Mouse (Mus musculus) brain, embryonic 14.5 days (tissue): ENCODE measurements around the gene Susd3. TPM values are rescaled to one million over a fixed set of nuclear protein-coding genes. Genes with fewer than 3 reads are reported as not detected.
A peak's percentile ranks its signal among the peaks of the same experiment; 100 is the strongest.

Experiments used
- DNase-seq: peaks from one replicate; pipeline ENCODE4 v3.0.0-alpha.2; 2011; ENCODE audit warnings: low read depth
- CTCF ChIP-seq: fragments of 200-500 bp; IDR thresholded peaks from 2 replicates; pipeline ENCODE4 v1.5.1; 2012; ENCODE audit warnings: inconsistent platforms, mild to moderate bottlenecking, moderate library complexity, borderline replicate concordance; ENCODE audit not compliant: insufficient read depth, insufficient read length; ENCODE audit errors: extremely low read depth
- POLR2A ChIP-seq: fragments of 200-500 bp; IDR thresholded peaks from 2 replicates; pipeline ENCODE4 v1.6.1; 2012; ENCODE audit warnings: mild to moderate bottlenecking, inconsistent platforms, borderline replicate concordance; ENCODE audit not compliant: poor library complexity, insufficient read depth, insufficient read length, severe bottlenecking; ENCODE audit errors: extremely low read depth
- polyA plus RNA-seq: library from polyadenylated mRNA; depleted of rRNA; stranded (reverse); fragments of >200 nt; gene quantifications from 2 replicates; pipeline ENCODE4 v1.2.3, GENCODE M21; 2012

The Susd3 gene
- polyA plus RNA-seq, 1 experiment = 0.44 TPM

DNA sequence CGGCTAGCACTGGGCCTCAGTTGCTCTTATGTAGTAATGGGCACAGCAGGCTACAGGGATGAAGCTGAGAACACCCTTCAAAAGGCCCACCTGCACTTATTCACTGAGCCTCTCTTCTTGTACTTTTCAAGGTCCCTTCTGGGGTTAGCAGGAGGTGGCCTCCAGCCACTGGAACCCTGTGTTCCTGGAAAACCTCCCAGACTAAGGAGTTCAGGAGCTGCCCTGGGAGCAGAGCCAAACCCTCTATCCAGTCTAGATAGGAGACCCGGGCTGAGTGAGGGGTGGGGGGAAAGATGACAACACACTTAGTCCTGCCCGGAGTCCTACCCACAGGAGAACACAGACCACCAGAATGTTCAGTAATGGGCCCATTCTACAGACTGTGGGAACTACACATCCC lies 2.5 kb downstream of the Susd3 start:
- no peak for DNase-seq
- TF ChIP-seq CTCF (no peak), POLR2A (no peak)

DNA sequence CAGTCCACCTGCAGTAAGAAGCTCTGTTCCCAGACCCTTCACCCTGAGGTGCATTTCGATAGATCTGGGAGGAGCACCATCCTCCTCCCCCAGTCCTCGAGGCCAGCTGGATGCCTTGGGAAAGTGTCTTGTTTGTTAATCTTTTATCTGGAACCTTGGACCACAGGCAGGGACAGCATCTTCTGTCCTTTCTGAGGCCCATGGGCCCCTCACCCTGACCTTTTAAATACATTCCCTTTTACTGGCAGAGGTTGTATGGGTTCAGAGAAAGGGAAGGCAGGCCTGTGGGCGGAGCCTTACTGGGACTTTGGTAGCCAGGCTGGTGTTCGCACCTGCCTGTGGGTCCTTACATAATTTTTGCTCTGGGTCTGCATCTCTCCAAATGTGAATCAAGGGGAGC lies 3.3 kb downstream of the Susd3 start:
- DNase-seq = no peak
- no peak for TF ChIP-seq CTCF
- TF ChIP-seq POLR2A = no peak

DNA sequence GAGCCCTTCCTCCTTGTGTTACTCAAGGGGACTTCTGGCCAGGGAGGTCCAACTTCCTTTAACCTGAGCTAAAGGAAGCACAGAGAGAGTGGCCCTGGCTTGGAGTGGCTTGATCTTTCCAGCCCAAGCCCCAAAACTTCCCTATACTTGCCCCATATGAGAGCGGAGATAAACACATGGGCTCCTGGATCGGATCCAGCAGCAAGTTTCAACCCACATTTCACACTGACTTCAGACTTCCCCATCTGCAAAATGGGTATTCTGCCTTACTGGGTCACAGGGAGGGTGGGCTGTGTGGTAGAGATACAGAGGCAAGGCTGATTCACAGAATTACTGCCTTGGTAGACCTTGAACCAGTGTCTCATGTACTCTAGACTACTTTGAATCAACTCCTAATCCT lies 5.0 kb downstream of the Susd3 start:
- TF ChIP-seq POLR2A = no peak
- no peak for TF ChIP-seq CTCF
- DNase-seq = no peak

DNA sequence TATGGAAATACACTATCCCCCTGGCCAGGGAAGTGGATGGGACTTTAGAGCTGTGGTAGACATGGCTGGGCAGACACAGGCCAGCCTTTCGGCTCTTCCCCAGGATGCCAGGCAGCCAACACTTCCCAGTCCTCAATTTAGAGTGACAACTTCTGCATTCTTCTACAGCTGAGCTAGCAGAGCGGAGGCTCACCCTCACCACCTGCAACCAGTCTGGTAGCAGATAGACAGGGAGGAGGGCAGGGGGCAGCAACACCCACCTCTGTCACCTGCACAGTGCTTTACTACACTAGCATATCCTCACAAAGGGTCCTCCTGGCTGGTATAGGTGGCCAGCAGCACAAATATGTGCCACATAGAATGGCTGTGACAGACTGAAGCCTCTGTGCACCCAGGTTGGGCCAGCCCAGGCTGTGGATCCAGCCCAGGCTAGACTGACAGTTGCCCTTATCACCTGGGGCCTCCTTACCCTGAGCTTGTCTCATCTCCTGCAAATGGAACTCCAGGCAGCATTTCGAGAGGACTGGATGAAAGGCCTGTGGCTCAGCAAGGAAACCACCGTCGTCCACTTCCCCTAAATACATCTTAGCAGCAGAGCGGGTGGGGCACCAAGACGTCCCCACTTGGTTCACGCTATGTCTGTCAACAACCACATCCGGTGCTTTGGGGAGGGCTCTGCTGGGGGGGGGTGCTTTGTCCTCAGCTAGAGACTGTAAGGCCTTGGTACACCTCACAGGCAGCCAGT lies 6.0 kb downstream of the Susd3 start:
- TF ChIP-seq POLR2A = no peak
- TF ChIP-seq CTCF = no peak
- DNase-seq = no peak

DNA sequence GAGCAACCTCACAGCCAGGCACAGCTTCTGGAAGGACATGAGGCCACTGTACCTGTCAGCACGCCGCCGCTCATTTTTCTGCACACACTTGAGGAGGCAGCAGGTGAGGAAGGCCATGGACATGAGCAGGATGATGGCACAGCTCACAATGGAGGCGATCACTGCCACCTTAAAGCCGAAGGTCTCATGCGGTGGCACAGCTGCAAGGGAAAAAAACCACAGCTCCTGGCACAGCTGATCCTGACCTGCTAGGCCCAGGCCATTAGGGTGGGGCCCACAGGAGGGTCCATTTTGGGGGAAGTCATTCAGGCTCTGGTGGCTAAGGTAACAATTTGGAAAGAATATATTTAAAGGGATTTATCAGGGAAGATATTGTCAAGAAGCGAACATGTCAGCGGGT lies 9.8 kb downstream of the Susd3 start:
- TF ChIP-seq POLR2A = no peak
- no peak for TF ChIP-seq CTCF
- DNase-seq = no peak

DNA sequence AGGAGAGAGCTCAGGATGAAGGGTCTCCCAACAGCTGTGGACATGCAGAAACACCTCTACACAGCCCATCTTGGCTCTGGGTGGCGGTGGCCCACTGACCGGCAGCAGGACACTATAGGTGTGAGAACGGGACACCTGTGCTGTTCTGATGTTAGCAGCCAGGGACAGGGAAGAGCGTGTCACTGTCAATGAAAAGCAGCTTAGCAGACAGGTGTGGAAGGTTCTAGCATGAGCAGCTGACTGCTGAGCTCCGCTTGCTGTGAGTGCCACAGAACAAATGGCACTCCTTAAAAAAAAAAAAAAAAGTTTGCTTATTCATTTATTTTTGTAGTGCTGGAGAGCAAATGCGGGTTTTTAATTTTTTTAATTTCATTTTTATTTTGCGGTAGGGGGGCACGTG lies 10.9 kb downstream of the Susd3 start:
- DNase-seq = no peak
- no peak for TF ChIP-seq POLR2A

DNA sequence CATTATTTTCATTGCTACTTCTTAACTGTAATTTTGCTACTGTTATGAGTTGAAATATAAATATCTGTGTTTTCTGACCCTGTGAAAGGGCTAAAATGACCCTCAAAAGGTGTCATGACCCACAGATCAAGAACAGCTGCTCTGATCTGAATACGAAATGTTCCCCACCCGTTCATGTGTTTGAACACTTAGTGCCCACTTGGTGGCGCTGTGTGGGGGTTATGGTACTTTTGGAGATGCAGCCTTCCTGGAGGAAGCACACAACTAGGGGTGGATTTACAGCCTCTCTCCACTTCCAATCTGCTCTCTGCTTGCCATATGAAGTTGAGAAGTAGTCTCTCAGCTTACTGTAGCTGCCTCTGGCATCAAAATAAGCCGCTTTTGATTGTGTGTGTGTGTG lies 13.8 kb downstream of the Susd3 start:
- no peak for TF ChIP-seq CTCF
- TF ChIP-seq POLR2A = no peak
- DNase-seq = no peak

DNA sequence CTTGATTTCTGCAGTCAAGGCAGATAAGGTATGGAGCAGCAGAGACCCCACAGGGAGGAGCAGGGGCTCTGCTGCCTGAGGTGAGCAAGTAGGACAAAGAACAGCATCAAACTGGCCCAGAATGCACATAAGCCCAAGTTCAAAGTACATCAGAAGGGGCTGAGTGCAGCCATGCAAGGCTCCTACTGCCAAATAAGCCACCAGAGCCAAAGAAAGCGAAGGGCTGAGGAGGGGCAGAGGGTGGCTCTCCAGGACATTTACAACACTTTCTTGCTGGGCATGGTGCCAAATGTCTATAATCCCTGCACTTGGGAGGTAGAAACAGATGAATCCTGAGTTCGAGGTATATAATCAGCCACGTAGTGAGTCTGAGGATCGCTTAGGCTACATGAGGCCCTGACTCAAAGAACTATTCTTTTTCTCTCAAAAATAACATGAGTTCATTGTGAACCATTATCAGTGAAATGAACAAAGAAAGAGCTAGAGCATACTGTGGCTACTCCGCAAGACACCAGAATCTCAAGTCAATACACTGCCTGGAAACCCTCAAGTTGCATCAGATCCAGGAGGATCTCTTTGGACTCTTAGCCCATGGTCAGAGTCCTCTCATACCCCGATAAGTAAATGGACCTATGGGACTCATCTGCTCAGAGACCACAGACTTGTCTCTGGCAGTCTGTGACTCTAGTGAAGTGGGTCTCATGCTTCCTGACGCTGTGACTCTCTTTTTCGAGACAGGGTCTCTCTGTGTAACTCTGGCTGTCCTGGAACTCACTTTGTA lies 14.5 kb downstream of the Susd3 start:
- no peak for TF ChIP-seq POLR2A
- no peak for TF ChIP-seq CTCF
- DNase-seq = peak; percentile 22

DNA sequence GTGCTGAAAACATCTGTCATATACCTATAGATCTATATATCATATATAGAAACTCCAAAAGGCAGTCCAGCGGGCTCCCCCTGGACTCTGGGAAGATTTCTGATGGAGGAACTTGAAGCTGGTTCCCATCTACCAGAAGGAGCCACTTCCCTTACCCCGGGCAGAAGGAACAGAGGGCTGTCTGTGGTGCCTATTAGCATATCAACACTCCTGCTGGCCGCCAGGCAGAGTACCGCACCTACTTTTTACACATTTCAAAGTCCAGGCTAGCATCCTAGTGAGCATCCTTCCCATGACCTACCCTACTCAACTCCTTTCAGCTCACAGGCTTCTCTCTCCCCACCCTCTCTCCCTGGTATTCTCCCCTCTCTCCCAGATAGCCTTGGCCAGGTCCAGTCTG lies 22.9 kb downstream of the Susd3 start:
- no peak for DNase-seq
- TF ChIP-seq POLR2A (no peak), CTCF (no peak)

DNA sequence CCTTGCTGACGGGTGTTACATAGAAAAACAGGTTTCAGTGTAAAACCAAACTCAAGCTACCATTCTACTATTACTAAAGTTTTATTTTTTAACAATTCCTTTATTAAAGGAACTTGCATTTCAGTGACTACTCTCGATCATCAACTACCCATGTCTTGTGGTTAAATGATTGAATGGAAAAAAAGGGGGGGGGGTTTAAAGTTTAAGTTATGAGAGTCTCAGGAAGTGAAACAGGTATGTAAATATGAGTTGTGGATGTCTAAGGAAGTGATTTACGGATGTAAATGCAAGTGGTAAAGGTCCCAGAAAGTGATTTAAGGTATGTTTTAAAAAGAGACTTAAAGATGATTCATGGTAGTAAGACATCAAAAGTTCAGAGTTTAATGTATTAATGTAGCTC lies 23.3 kb downstream of the Susd3 start:
- TF ChIP-seq CTCF = no peak
- TF ChIP-seq POLR2A = no peak
- no peak for DNase-seq

DNA sequence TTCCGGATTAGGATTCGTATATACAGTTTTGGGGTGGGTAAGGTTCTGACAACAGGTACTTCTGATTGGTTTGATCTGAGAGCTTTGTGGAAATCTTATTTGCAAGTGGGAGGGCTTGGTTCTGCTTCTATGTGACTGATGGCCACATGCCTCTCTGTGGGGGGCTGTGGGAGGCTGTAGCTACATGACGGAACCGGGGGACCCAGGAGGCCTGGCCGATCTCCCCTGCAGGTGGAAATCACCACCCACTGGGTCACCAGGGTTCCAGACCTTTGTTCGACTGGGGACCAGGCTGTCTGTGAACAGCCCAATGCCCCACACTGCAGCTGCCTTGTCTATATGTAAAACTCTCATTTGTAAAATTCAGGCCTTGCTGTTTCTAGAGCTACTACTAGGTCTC lies 23.8 kb downstream of the Susd3 start:
- TF ChIP-seq CTCF (no peak), POLR2A (no peak)

DNA sequence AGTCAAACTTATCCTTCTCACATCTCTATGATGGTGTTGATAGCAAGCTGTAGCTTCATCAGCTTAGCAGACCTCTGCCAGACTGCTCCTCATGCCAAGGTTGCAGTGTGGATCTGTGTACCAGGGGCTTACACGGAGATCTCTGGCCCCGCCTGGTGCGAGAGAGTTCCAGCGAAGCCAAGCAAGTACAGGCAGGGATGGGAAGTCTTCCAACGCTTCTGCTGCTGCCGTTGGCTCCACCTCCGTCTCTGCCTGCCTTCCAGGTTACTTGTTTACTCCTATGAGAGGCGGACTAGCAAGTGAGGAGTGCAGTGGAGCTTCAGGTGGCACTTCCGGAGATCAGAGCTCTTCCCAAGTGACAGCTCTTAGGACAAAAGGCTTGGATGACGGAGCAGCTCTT lies 24.2 kb downstream of the Susd3 start:
- TF ChIP-seq CTCF = no peak
- TF ChIP-seq POLR2A = no peak

More for the DNA sequence above, 23.8 kb downstream of the Susd3 start:
- DNase-seq = no peak

DNA sequence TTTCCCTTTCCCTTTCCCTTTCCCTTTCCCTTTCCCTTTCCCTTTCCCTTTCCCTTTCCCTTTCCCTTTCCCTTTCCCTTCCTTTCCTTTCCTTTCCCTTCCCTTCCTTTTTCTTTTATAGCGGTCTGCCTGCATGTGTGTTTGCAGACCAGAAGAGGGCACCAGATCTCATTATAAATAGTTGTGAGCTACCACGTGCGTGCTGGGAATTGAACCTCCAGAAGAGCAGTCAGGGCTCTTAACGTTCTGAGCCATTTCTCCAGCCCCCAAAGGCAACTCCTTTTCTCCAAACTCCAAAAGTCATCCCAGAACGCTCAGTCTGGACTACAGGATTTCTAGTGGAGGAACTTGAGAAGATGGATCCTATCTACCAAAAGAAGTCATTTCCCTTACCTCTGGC lies 27.6 kb downstream of the Susd3 start:
- TF ChIP-seq POLR2A (no peak), CTCF (peak; percentile 8; the same call in 1 of the 2 replicates)

More for the DNA sequence above, 24.2 kb downstream of the Susd3 start:
- DNase-seq = peak; percentile 63

DNA sequence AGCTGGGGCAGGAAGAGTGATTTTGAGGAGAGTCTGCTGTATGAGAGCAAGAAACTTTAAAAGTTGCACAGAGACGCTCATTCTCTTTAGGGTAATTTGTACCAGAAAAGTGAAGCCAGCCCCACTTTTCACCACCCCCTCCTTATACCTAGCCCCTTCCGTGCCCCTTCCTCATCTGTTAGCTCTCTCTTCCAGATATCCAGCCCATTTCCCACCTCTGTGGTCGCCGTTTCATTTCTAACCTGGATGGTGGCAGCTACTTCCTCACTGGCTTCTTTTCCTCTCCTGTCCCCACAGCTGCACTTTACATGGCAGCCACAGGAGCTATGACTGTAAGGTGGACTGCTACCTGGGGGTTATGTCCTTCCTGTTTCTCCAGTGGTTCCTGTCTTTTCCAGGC lies 29.1 kb downstream of the Susd3 start:
- DNase-seq = no peak
- TF ChIP-seq CTCF (no peak), POLR2A (no peak)

More for the DNA sequence above, 27.6 kb downstream of the Susd3 start:
- no peak for DNase-seq
